Mouse (Mus musculus): ENCODE data around the gene Acsm2.

DNA sequence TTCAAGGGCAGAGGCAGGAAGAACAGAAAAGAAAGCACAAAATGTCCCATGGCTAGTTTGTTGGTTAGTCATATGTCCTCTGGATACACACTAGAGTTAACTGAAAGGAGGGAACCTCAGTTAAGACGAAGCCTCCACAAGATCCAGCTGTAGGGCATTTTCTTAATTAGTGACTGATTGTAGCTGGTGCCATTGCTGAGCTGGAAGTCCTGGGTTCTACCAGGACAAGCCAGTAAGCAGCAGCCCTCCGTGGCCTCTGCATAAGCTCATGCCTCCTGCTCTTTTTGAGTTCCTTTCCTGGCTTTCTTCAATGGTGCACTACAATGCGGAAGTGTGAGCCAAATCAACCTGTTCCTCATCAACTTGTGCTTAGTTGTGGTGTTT lies 6.3 kb downstream of the Acsm2 start:
- TF ChIP-seq CTCF (IDR thresholded peaks at IDR 0.05; ENCODE audit: control insufficient read depth, insufficient read depth, insufficient read length) = no peak
- TF ChIP-seq USF1 (IDR thresholded peaks at IDR 0.05; ENCODE audit: low read depth) = no peak

All from C2C12 (cell line).